Mouse (Mus musculus) effector memory CD4-positive, alpha-beta T cell, adult 5 months (primary cell): ENCODE data around the gene Barx1. TPM values are rescaled to one million over a fixed set of nuclear protein-coding genes. Genes with fewer than 3 reads are reported as not detected.

Experiments
- polyA plus RNA-seq: library from polyadenylated mRNA; unstranded; fragments of 100-300 nt; shearing (Covaris generic); gene quantifications from one replicate; pipeline ENCODE4 v1.2.1, GENCODE M21; 2017

The Barx1 gene
- not detected for polyA plus RNA-seq

DNA sequence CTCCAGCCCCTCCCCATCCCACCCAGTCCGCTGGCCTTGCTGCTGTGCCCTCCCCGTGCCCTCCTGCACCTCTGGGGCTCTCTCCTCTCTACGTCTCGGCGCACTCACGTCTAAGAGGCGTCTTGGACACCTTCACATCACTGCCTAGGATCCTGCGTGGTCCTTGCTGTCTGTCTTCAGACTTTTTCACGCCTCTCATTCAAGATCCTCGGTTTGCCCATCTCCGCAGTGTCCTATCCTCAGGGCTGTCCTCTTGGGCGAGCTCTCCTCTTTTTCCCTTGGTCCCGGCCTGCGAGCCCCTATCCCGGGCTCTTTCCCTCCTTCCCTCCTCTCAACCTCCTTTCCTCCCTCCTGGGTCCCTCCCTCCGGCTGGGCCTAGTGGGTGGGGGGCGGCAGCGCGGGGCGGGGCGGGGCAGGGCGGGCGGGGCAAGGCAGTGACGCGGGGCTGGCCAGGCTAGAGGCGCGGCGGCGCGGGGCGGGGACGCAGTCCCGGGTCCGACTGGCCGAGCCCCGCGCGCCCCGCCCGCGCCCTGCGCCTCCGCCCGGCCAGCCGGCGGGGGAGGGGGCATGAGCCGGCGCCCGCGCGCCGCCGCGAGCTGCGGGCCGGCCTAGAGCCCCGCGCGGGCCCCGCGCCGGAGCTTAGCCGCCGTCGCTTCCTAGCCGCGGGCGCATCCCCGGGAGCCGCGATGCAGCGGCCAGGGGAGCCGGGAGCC, at the start of gene Barx1:
Barx1 (plus strand) TSS at position 568 of the 713 bp plus-strand sequence.

DNA sequence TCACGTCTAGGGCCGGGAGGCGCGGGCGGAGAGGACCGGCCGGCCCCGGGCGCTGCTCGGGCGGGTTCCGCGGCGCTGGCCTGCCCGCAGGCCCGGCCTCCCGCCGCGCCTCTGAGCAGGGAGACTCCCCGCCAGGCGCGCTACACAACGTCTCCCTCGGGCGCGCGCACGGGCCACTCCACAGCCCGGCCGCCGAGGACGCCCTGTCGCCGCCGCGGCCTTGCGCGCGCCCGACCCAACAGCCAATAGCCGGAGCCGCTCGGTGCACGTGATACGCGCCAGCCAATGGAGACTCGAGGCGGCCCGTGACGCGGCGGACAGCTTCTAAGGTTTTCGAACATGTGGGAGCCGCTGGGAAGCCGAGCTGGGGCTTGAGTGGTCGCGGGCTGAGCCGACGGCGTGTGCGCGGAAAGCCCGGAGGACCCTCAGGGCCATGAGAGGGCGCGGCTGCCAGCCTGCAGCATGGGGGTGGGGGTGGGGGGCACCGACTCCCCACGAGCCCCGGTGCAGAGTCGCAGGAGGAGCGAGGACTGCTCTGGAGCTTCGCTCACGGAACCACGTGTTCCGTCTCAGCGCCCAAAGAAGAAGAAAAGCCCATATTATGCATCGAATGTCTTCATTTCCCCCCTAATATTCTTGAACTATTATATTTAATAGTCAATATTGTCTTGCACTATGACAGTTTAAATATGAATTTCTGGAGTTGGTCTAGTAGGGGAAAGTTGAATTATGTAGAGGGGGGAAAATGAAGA, 37.2 kb upstream of the Barx1 start, which contains the start of gene Ptpdc1:
Ptpdc1 (minus strand) TSS at position 232 of the 752 bp plus-strand sequence.

Other genes starting within 250 kb of the Barx1 start
- 15.2 TPM for gene Zfp169, start 149.5 kb upstream of the Barx1 start, polyA plus RNA-seq
- 4.9 TPM for gene A830005F24Rik, start 149.4 kb upstream of the Barx1 start, polyA plus RNA-seq
- 4.1 TPM for gene Ptpdc1, start 37.3 kb upstream of the Barx1 start, polyA plus RNA-seq
- 21.8 TPM for gene Phf2, start 208.1 kb downstream of the Barx1 start, polyA plus RNA-seq